Mouse (Mus musculus): ENCODE measurements at regions not wholly inside any gene's neighbourhood (a gene's known extent, or its start where the extent isn't known, plus 50 kb on each side); places are given as distances from the start of the nearest gene placed in this dataset.

GRCm38 (mm10) chr6:91631261-91631660, 52.6 kb upstream of the Slc6a6 start:
- TF ChIP-seq POLR2A (IDR thresholded peaks at IDR 0.05; ENCODE audit: control insufficient read depth, low read depth, low read length), result no peak
- no peak for TF ChIP-seq CTCF (IDR thresholded peaks at IDR 0.05; ENCODE audit: control insufficient read depth, insufficient read depth, insufficient replicate concordance, low read depth, low read length)
- no peaks in the 10 kb centered on the region for H3K27me3 ChIP-seq (ENCODE audit: control insufficient read depth, insufficient read depth, low read length)
- no peak overlapping the region for H3K4me3 ChIP-seq (ENCODE audit: control insufficient read depth, low read depth, low read length)
- no peaks in the 10 kb centered on the region for H3K36me3 ChIP-seq (ENCODE audit: control insufficient read depth, insufficient read depth, low read length)
- H3K27ac ChIP-seq (ENCODE audit: control insufficient read depth, insufficient read depth, low read depth, low read length), result no peak overlapping the region
- H3K4me1 ChIP-seq (ENCODE audit: control insufficient read depth, insufficient read depth, low read length), result no peaks in the 10 kb centered on the region
